Mouse (Mus musculus) ES-Bruce4 (cell line): ENCODE results near the gene A530084C06Rik.

ENCODE experiments used
- CTCF ChIP-seq: IDR thresholded peaks from one replicate; pipeline ENCODE4 v1.8.1; 2011; ENCODE audit warnings: low read depth, low read length
- POLR2A ChIP-seq: IDR thresholded peaks from one replicate; pipeline ENCODE4 v1.8.1; 2011; ENCODE audit warnings: low read length; ENCODE audit not compliant: insufficient read depth

- TF ChIP-seq CTCF (no peak), POLR2A (no peak)
Observed at GRCm38 (mm10) chr13:31572806-31573508, 13.8 kb upstream of the A530084C06Rik start.
